ENCODE assay signal across 8 mouse cellular contexts in the genomic region with DNA sequence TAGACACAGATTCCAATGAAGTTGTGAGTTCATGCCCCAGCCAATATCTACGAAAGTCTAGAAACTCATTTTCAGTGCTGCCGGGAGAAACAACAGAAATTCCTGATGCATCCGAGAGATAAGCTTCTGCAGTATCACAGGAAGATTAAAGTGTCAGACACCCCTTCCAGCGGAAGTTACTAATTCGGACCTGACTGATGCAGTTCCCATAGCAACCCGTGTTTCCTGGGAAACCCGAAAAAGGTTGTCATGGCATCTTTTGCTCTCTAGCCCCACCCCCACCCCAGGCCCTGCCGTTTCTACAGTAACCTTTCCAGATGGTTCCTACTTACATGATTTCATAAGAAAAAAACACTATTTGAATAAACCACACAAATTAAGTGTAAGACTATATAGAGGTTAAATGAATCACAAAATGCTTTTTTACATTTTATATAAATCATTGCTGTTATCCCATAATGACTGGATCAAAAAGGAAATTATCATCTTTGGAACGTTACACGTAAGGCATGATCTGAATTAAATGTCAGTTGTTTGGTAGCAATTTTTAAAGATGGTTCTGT. TPM values are rescaled to one million over a fixed set of nuclear protein-coding genes. Genes with fewer than 3 reads are reported as not detected.
A peak's percentile ranks its signal among the peaks of the same experiment; 100 is the strongest.
DNase-seq lines count a peak whose midpoint lies in the region; ATAC-seq lines count a peak whose summit lies in the region.

No protein-coding gene starts in this region.

- peak overlapping the region; percentile 80 for H3K9ac ChIP-seq in forebrain, embryonic 15.5 days (replicated peaks)
- H3K9ac ChIP-seq in neural tube, embryonic 11.5 days (ENCODE audit: low read length) = no peak overlapping the region

- H3K27ac ChIP-seq in forebrain, embryonic 15.5 days (replicated peaks) = peak overlapping the region; percentile 66
- no peak overlapping the region for H3K27ac ChIP-seq in neural tube, embryonic 11.5 days (ENCODE audit: low read depth, low read length)

- 14% methylated on average over 10 of the region's 10 CpGs for WGBS in forebrain, embryonic 15.5 days
- 58% methylated on average over 10 of the region's 10 CpGs for WGBS in neural tube, embryonic 11.5 days

- peak overlapping the region; percentile 67 for H3K4me3 ChIP-seq in forebrain, embryonic 15.5 days
- H3K4me3 ChIP-seq in neural tube, embryonic 11.5 days (ENCODE audit: low read depth, low read length) = no peak overlapping the region

- peak overlapping the region; percentile 78 for H3K4me2 ChIP-seq in forebrain, embryonic 15.5 days (replicated peaks)
- H3K4me2 ChIP-seq in neural tube, embryonic 11.5 days (ENCODE audit: low read depth) = no peak overlapping the region; the same call in 1 of the 2 replicates

- peaks cover 74% of the 10 kb centered on the region for H3K4me1 ChIP-seq in forebrain, embryonic 15.5 days
- H3K4me1 ChIP-seq in neural tube, embryonic 11.5 days (ENCODE audit: control insufficient read depth, insufficient read depth, low read length) = no peaks in the 10 kb centered on the region; the same call in 1 of the 2 replicates

- H3K9me3 ChIP-seq in forebrain, embryonic 15.5 days = no peaks in the 10 kb centered on the region
- H3K9me3 ChIP-seq in neural tube, embryonic 11.5 days (ENCODE audit: control insufficient read depth, low read length) = no peaks in the 10 kb centered on the region

- ATAC-seq in forebrain, embryonic 15.5 days (replicated peaks) = no peak
- ATAC-seq in neural tube, embryonic 11.5 days (ENCODE audit: insufficient read depth, low FRiP score, low TSS enrichment) = peak; percentile 13; the same call in 1 of the 2 replicates

- DNase-seq in spleen, adult 12 weeks (ENCODE audit: low spot score) = peak; percentile 19
- DNase-seq in spleen, postnatal 4 days (ENCODE audit: low spot score in 2 of 2) = no peak
- DNase-seq in left cerebral cortex, adult 8-10 months (ENCODE audit: low spot score in 2 of 2) = peak; percentile 31 to 63
- peak; percentile 67 for DNase-seq in neural tube, embryonic 11.5 days (ENCODE audit: low spot score)
- DNase-seq in thymus, postnatal 36 days = peak; percentile 50 to 54
- no peak for DNase-seq in kidney, adult 11 months
- no peak for DNase-seq in adrenal gland, postnatal 4 days (ENCODE audit: low spot score in 2 of 2)

- no peaks in the 10 kb centered on the region for H3K27me3 ChIP-seq in forebrain, embryonic 15.5 days
- peaks cover 6% of the 10 kb centered on the region; the same call in 1 of the 2 replicates for H3K27me3 ChIP-seq in neural tube, embryonic 11.5 days (ENCODE audit: control insufficient read depth, insufficient read depth, low read length)

- H3K36me3 ChIP-seq in forebrain, embryonic 15.5 days = no peaks in the 10 kb centered on the region; the same call in 1 of the 2 replicates
- H3K36me3 ChIP-seq in neural tube, embryonic 11.5 days (ENCODE audit: control insufficient read depth, insufficient read depth, low read length) = no peaks in the 10 kb centered on the region

RNA-seq across cellular contexts. Expression of a gene that starts 2.8 kb away (rescaled TPM):
- polyA plus RNA-seq in forebrain, embryonic 15.5 days (2015; fragmentation: Nextera tagmentation; extraction: Ambion mirVana) = 21.8 and 21.9 TPM in 2 replicates
- total RNA-seq in left cerebral cortex, adult 8-10 months (2022) = 10 to 100 TPM; 26.9 to 31.1 (median 27.7) TPM
- 2.9 and 3.6 TPM in 2 replicates for polyA plus RNA-seq in neural tube, embryonic 11.5 days (2014; fragmentation: Nextera tagmentation; extraction: Ambion mirVana)
- total RNA-seq in adrenal gland, postnatal 4 days (2021) = 1 to 10 TPM; 1.0 to 1.8 TPM

Comparison
In these comparisons a context has a peak if more than half of its experiments do, and no peak if none do; other contexts are left out.
1. DNase-seq: peak in spleen, adult 12 weeks (single experiment), left cerebral cortex, adult 8-10 months (2 of 2), neural tube, embryonic 11.5 days (single experiment) and thymus, postnatal 36 days (2 of 2); none in spleen, postnatal 4 days (0 of 2), kidney, adult 11 months (single experiment) and adrenal gland, postnatal 4 days (0 of 2).
2. RNA of a gene that starts 2.8 kb away (total RNA-seq): 26.9 to 31.1 TPM in left cerebral cortex, adult 8-10 months; 1.0 to 1.8 TPM in adrenal gland, postnatal 4 days; every median in the first group is over 4 times any median in the second.